Mouse (Mus musculus) brain, adult 2 months (tissue): ENCODE results near the gene Trpt1.
A peak's percentile ranks its signal among the peaks of the same experiment; 100 is the strongest.

Experiments
- DNase-seq: peaks from one replicate; pipeline ENCODE4 v3.0.0; 2011; ENCODE audit warnings: low read depth, low spot score

Trpt1 gene

GRCm38 (mm10) chr19:7039841-7040636 lies 44.1 kb downstream of the Trpt1 start, which contains the start of gene Stip1:
Gene Stip1 (minus strand): TSS chr19:7039967.
- DNase-seq: peak; percentile 100

- DNase-seq: no peak
Observed at GRCm38 (mm10) chr19:7040637-7041130, 44.8 kb downstream of the Trpt1 start.

- DNase-seq: no peak
Observed at GRCm38 (mm10) chr19:7041171-7041570, 45.2 kb downstream of the Trpt1 start.

- no peak for DNase-seq
Observed at GRCm38 (mm10) chr19:7044279-7044678, 48.3 kb downstream of the Trpt1 start.

GRCm38 (mm10) chr19:7044706-7045105 lies 48.8 kb downstream of the Trpt1 start:
- DNase-seq: peak; percentile 67
